21 mouse cellular contexts compared by ENCODE assay signal in the genomic region with DNA sequence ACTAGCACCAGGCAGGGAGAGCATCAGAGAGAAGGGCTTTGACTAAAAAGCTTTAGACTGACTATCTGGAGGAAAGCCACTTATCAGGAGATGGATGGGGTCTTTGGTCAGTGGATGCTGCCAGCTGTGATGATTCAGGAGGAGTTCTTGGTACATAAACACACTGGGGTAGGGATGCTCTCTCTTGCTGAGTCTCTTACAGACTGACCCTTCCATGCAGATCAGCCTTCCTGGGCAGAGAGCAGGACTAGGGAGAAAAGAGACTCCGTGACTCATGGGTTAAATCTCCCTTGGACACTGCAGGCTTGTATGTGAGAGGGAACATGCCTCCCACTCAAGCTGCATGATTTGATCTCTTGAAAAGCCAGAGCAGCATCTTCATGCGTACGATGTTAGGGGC. TPM values are rescaled to one million over a fixed set of nuclear protein-coding genes. Genes with fewer than 3 reads are reported as not detected.
"Had no signal": no experiment of that assay in that cellular context is flagged by ENCODE, and none has a peak within 500 bp of the region (broad histone marks: within the 10 kb centered on the region; RNA-seq: fewer than 3 reads in every experiment).

No protein-coding gene starts in this region.

- H3K36me3 ChIP-seq: limb, embryonic 10.5 days; liver, embryonic 12.5 days; lung, embryonic 15.5 days; neural tube, embryonic 12.5 days had no signal

- H3K9me3 ChIP-seq: limb, embryonic 10.5 days; liver, embryonic 12.5 days; lung, embryonic 15.5 days; neural tube, embryonic 12.5 days had no signal

- ATAC-seq: liver, embryonic 12.5 days had no signal

- H3K4me2 ChIP-seq: liver, embryonic 12.5 days; lung, embryonic 15.5 days; neural tube, embryonic 12.5 days had no signal

- H3K27me3 ChIP-seq: liver, embryonic 12.5 days; lung, embryonic 15.5 days; neural tube, embryonic 12.5 days had no signal

- H3K27ac ChIP-seq: left cerebral cortex, adult 2 months; limb, embryonic 10.5 days; liver, embryonic 12.5 days; lung, embryonic 15.5 days; neural tube, embryonic 12.5 days had no signal

- H3K4me1 ChIP-seq: liver, embryonic 12.5 days had no signal

- H3K9ac ChIP-seq: liver, embryonic 12.5 days; lung, embryonic 15.5 days; neural tube, embryonic 12.5 days had no signal

- DNase-seq: kidney, adult 8-10 months; kidney, postnatal 25 days; lung, postnatal 36 days; midbrain, embryonic 14.5 days; right cerebral cortex, postnatal 4 days; spleen, adult 18-20 months; thymus, postnatal 14 days had no signal

- H3K4me3 ChIP-seq: left cerebral cortex, adult 2 months; limb, embryonic 10.5 days; liver, embryonic 12.5 days; lung, embryonic 15.5 days; neural tube, embryonic 12.5 days had no signal

RNA-seq across cellular contexts. Expression of gene Gm6993, which starts 5.6 kb away (rescaled TPM):
- total RNA-seq: layer of hippocampus, postnatal 25 days; left cerebral cortex, adult 2 months; left cerebral cortex, postnatal 14 days; megakaryocyte progenitor cell, adult 5-6 weeks; monocyte, adult 5-6 weeks; neutrophil, adult 5-6 weeks had no signal
- polyA plus RNA-seq: kidney, embryonic 16.5 days; limb, embryonic 10.5 days; limb, embryonic 14.5 days; liver, embryonic 12.5 days; liver, embryonic 16.5 days; lung, embryonic 15.5 days; midbrain, embryonic 14.5 days; neural tube, embryonic 12.5 days; stomach, embryonic 14.5 days had no signal
